Mouse (Mus musculus) fibroblast of lung, adult 2 months (primary cell): ENCODE measurements around the gene Rhox2a.
"Not testable (repeated sequence)": the region's sequence is repeated elsewhere in the genome, so short reads cannot be mapped to it uniquely, and the experiment has no call there.

Experiments used
- DNase-seq: peaks from one replicate; pipeline ENCODE4 v3.0.0-alpha.2; 2011; ENCODE audit warnings: low read depth

The Rhox2a gene

DNA sequence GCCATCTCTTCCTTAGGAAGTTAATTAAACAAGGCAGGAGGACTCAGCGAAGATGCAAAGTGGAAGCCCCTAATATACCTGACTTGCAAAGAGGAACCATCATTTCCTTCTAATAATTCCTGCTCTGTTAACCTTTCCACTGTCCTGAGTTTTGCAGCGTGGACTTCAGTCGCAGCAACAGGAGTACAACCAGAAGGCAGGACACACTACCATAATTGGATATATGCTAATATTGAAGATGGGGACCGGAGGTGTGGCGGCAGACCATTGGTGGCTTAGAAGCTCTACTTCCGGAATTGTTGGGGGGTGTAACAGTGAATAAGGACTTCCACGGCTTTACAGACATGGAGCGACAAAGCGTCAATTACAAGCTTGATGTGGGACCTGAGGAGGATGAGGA is at the start of gene Rhox2a:
TSS of gene Rhox2a (plus strand) at position 301 of the 400 bp plus-strand sequence.
- not testable (repeated sequence) for DNase-seq

GRCm38 (mm10) chrX:37198676-37199075 is 46.1 kb upstream of the Rhox2a start:
- DNase-seq, result no peak

GRCm38 (mm10) chrX:37210941-37211340 is 33.8 kb upstream of the Rhox2a start, which contains the start of gene Gm9:
Gene Gm9, minus strand, starts transcription at chrX:37211041.
- DNase-seq, result no peak

DNA sequence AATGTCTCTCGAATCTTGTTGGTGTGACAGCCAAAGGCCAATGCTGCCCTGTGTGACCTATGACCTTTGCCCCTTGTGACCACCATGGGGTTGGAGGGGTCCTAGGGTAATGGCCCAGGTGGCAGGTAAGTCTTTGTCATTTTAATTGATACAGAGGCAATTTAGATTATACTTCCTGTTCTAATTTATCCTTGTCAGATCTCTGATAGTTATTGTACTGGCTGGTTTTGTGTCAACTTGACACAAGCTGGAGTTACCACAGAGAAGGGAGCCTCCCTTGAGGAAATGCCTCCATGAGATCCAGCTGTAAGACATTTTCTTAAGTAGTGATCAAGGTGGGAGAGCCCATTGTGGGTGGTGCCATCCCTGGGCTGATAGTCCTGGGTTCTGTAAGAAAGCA is 22.6 kb upstream of the Rhox2a start, which contains the start of gene Rhox1:
TSS of gene Rhox1 (minus strand) at position 101 of the 400 bp plus-strand sequence.
- DNase-seq, result not testable (repeated sequence)

DNA sequence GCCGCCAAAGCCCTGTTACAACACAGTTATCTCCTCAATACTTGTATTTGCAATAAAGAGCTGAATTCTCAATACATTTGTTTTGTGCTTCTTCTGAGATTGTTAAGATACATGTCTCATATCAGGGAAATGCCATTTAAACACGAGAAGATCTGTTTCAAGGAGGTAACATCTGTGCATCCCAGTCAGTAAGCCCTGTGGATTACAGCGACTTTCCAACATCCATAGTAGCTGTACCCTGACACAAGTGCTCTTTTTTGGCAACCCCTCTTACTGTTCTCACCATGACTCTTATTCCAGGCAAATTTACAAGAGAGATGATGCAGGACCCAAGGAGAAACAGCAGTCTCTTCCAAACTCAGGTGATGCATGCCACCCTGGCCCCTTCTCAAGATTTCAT is 4.8 kb downstream of the Rhox2a start, which contains the start of gene Rhox3a:
TSS of gene Rhox3a (plus strand) at position 301 of the 400 bp plus-strand sequence.
- not testable (repeated sequence) for DNase-seq

DNA sequence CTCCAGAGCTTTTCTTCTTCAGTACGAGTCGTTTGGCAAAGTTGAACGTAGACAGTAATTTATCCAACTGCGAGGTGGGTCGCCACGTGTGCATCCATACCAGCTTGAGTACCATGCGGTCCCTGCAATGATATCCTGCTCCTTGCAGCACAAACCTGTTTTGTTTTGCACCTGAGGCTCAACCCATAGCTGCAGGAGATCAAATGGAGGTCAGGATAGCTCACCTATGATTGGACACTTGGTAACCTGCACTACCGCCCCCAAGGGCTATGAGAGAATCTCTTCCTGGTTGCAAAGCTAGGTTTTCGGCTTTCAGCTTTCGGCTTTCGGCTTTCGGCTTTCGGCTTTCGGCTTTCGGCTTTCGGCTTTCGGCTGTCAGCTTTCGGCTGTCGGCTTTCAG is 20.3 kb downstream of the Rhox2a start, which contains the start of gene Rhox4a:
TSS of gene Rhox4a (plus strand) at position 301 of the 400 bp plus-strand sequence.
- DNase-seq, result not testable (repeated sequence)
